In genomic region chr11:23758218-23758617, GRCm38 (mm10) we compare ENCODE assay signal across 30 mouse cellular contexts.
"Had no signal": no experiment of that assay in that cellular context is flagged by ENCODE, and none has a peak within 500 bp of the region (broad histone marks: within the 10 kb centered on the region; RNA-seq: fewer than 3 reads in every experiment).

No protein-coding gene starts in this region.

- H3K27ac ChIP-seq: limb, embryonic 10.5 days; limb, embryonic 12.5 days; limb, embryonic 13.5 days; limb, embryonic 15.5 days; liver, embryonic 12.5 days; liver, embryonic 13.5 days; liver, embryonic 14.5 days; liver, embryonic 15.5 days; lung, embryonic 15.5 days; macrophage; midbrain, embryonic 10.5 days; midbrain, embryonic 12.5 days; midbrain, embryonic 13.5 days; midbrain, embryonic 15.5 days; neural tube, embryonic 12.5 days had no signal

- H3K27me3 ChIP-seq: limb, embryonic 12.5 days; limb, embryonic 13.5 days; limb, embryonic 15.5 days; liver, embryonic 12.5 days; liver, embryonic 13.5 days; liver, embryonic 15.5 days; lung, embryonic 15.5 days; megakaryocyte, embryonic 14.5 days; midbrain, embryonic 12.5 days; midbrain, embryonic 13.5 days; midbrain, embryonic 15.5 days; neural tube, embryonic 12.5 days had no signal

- H3K4me3 ChIP-seq: limb, embryonic 10.5 days; limb, embryonic 12.5 days; limb, embryonic 13.5 days; limb, embryonic 15.5 days; liver, embryonic 12.5 days; liver, embryonic 13.5 days; liver, embryonic 15.5 days; lung, embryonic 15.5 days; megakaryocyte, embryonic 14.5 days; midbrain, embryonic 10.5 days; midbrain, embryonic 12.5 days; midbrain, embryonic 13.5 days; midbrain, embryonic 15.5 days; myocyte; neural tube, embryonic 12.5 days had no signal

- H3K9ac ChIP-seq: limb, embryonic 12.5 days; limb, embryonic 13.5 days; limb, embryonic 15.5 days; liver, embryonic 12.5 days; liver, embryonic 13.5 days; liver, embryonic 14.5 days; liver, embryonic 15.5 days; liver, postnatal 0 days; lung, embryonic 14.5 days; lung, embryonic 15.5 days; midbrain, embryonic 12.5 days; midbrain, embryonic 13.5 days; midbrain, embryonic 15.5 days; neural tube, embryonic 12.5 days had no signal

- H3K9me3 ChIP-seq: limb, embryonic 10.5 days; limb, embryonic 12.5 days; limb, embryonic 13.5 days; limb, embryonic 15.5 days; liver, embryonic 12.5 days; liver, embryonic 13.5 days; liver, embryonic 15.5 days; lung, embryonic 15.5 days; megakaryocyte, embryonic 14.5 days; midbrain, embryonic 10.5 days; midbrain, embryonic 12.5 days; midbrain, embryonic 13.5 days; midbrain, embryonic 15.5 days; neural tube, embryonic 12.5 days had no signal

- H3K36me3 ChIP-seq: limb, embryonic 10.5 days; limb, embryonic 12.5 days; limb, embryonic 13.5 days; limb, embryonic 15.5 days; liver, embryonic 12.5 days; liver, embryonic 13.5 days; liver, embryonic 15.5 days; lung, embryonic 15.5 days; midbrain, embryonic 10.5 days; midbrain, embryonic 12.5 days; midbrain, embryonic 13.5 days; midbrain, embryonic 15.5 days; neural tube, embryonic 12.5 days had no signal

- H3K4me1 ChIP-seq: limb, embryonic 10.5 days; limb, embryonic 12.5 days; limb, embryonic 13.5 days; limb, embryonic 15.5 days; liver, embryonic 12.5 days; liver, embryonic 13.5 days; liver, embryonic 15.5 days; lung, embryonic 15.5 days; midbrain, embryonic 10.5 days; midbrain, embryonic 12.5 days; midbrain, embryonic 13.5 days; midbrain, embryonic 15.5 days; neural tube, embryonic 12.5 days had no signal

- DNase-seq: left cerebral cortex, postnatal 4 days; liver; liver, embryonic 13.5 days; liver, postnatal 0 days; lung, adult 18-20 months; lung, adult 2 months; lung, embryonic 14.5 days; lung, postnatal 10 days; lung, postnatal 14 days; lung, postnatal 36 days; lung, postnatal 4 days; midbrain, embryonic 14.5 days had no signal

- H3K4me2 ChIP-seq: limb, embryonic 12.5 days; limb, embryonic 13.5 days; limb, embryonic 15.5 days; liver, embryonic 11.5 days; liver, embryonic 12.5 days; liver, embryonic 13.5 days; liver, embryonic 15.5 days; lung, embryonic 14.5 days; lung, embryonic 15.5 days; midbrain, embryonic 11.5 days; midbrain, embryonic 12.5 days; midbrain, embryonic 13.5 days; midbrain, embryonic 15.5 days; neural tube, embryonic 12.5 days had no signal
